28 mouse cellular contexts compared by ENCODE assay signal in genomic region chr13:114277277-114277676, GRCm38 (mm10).
"Had no signal": no experiment of that assay in that cellular context is flagged by ENCODE, and none has a peak within 500 bp of the region (broad histone marks: within the 10 kb centered on the region; RNA-seq: fewer than 3 reads in every experiment).

No protein-coding gene starts in this region.

- H3K27ac ChIP-seq: left cerebral cortex, adult 2 months; limb, embryonic 10.5 days; limb, embryonic 12.5 days; limb, embryonic 13.5 days; limb, embryonic 15.5 days; liver, embryonic 12.5 days; liver, embryonic 13.5 days; liver, embryonic 14.5 days; liver, embryonic 15.5 days; lung, embryonic 15.5 days; macrophage; midbrain, embryonic 10.5 days; midbrain, embryonic 12.5 days; midbrain, embryonic 13.5 days; midbrain, embryonic 15.5 days; neural tube, embryonic 12.5 days had no signal

- H3K36me3 ChIP-seq: limb, embryonic 12.5 days; liver, embryonic 12.5 days; liver, embryonic 13.5 days; liver, embryonic 15.5 days; lung, embryonic 15.5 days; midbrain, embryonic 15.5 days; neural tube, embryonic 12.5 days had no signal

- H3K4me1 ChIP-seq: limb, embryonic 10.5 days; limb, embryonic 12.5 days; limb, embryonic 13.5 days; limb, embryonic 15.5 days; liver, embryonic 12.5 days; liver, embryonic 13.5 days; liver, embryonic 15.5 days; lung, embryonic 15.5 days; megakaryocyte, embryonic 14.5 days; midbrain, embryonic 10.5 days; midbrain, embryonic 12.5 days; midbrain, embryonic 13.5 days; midbrain, embryonic 15.5 days; neural tube, embryonic 12.5 days had no signal

- ATAC-seq: liver, embryonic 12.5 days; liver, postnatal 0 days; midbrain, embryonic 13.5 days; midbrain, embryonic 15.5 days; midbrain, embryonic 16.5 days had no signal

- H3K4me3 ChIP-seq: left cerebral cortex, adult 2 months; limb, embryonic 10.5 days; limb, embryonic 12.5 days; limb, embryonic 13.5 days; limb, embryonic 15.5 days; liver, embryonic 12.5 days; liver, embryonic 13.5 days; liver, embryonic 15.5 days; lung, embryonic 15.5 days; megakaryocyte, embryonic 14.5 days; midbrain, embryonic 10.5 days; midbrain, embryonic 12.5 days; midbrain, embryonic 13.5 days; midbrain, embryonic 15.5 days; myocyte; neural tube, embryonic 12.5 days had no signal

- H3K27me3 ChIP-seq: limb, embryonic 12.5 days; limb, embryonic 13.5 days; limb, embryonic 15.5 days; liver, embryonic 12.5 days; liver, embryonic 13.5 days; liver, embryonic 15.5 days; lung, embryonic 15.5 days; midbrain, embryonic 12.5 days; midbrain, embryonic 13.5 days; midbrain, embryonic 15.5 days; neural tube, embryonic 12.5 days had no signal

- H3K9ac ChIP-seq: limb, embryonic 12.5 days; limb, embryonic 13.5 days; limb, embryonic 15.5 days; liver, embryonic 12.5 days; liver, embryonic 13.5 days; liver, embryonic 14.5 days; liver, embryonic 15.5 days; liver, postnatal 0 days; lung, embryonic 14.5 days; lung, embryonic 15.5 days; midbrain, embryonic 12.5 days; midbrain, embryonic 13.5 days; midbrain, embryonic 15.5 days; neural tube, embryonic 12.5 days had no signal

- H3K4me2 ChIP-seq: limb, embryonic 12.5 days; limb, embryonic 13.5 days; limb, embryonic 15.5 days; liver, embryonic 11.5 days; liver, embryonic 12.5 days; liver, embryonic 13.5 days; liver, embryonic 15.5 days; lung, embryonic 14.5 days; lung, embryonic 15.5 days; midbrain, embryonic 11.5 days; midbrain, embryonic 12.5 days; midbrain, embryonic 13.5 days; midbrain, embryonic 15.5 days; neural tube, embryonic 12.5 days had no signal

- DNase-seq: layer of hippocampus, postnatal 36 days; left cerebral cortex, postnatal 4 days; liver; liver, embryonic 13.5 days; liver, postnatal 0 days; lung, embryonic 14.5 days; lung, postnatal 10 days; midbrain, embryonic 14.5 days had no signal

- H3K9me3 ChIP-seq: limb, embryonic 10.5 days; limb, embryonic 12.5 days; limb, embryonic 13.5 days; limb, embryonic 15.5 days; liver, embryonic 12.5 days; liver, embryonic 13.5 days; liver, embryonic 15.5 days; lung, embryonic 15.5 days; midbrain, embryonic 10.5 days; midbrain, embryonic 12.5 days; midbrain, embryonic 13.5 days; midbrain, embryonic 15.5 days; neural tube, embryonic 12.5 days had no signal
